Mouse (Mus musculus) midbrain, embryonic 14.5 days (tissue): ENCODE results near the gene Cotl1. TPM values are rescaled to one million over a fixed set of nuclear protein-coding genes. Genes with fewer than 3 reads are reported as not detected.

Experiments
- ATAC-seq: fragments of 200-750 bp; cut with Nextera tagmentation; 2 replicates; pipeline ENCODE4 v1.8.0; 2017; ENCODE audit warnings: moderate number of reproducible peaks, moderate library complexity; ENCODE audit not compliant: low FRiP score, low TSS enrichment
- DNase-seq: peaks from one replicate; pipeline ENCODE4 v3.0.0-alpha.2; 2015
- H3K27ac ChIP-seq: fragments of 300-500 bp; sonication (generic); replicated peaks from 2 replicates; pipeline ENCODE4 v1.5.1; 2014; ENCODE audit warnings: mild to moderate bottlenecking, low read depth, low read length, moderate library complexity
- H3K27me3 ChIP-seq: fragments of 300-500 bp; sonication (generic); 2 replicates; pipeline ENCODE4 v1.6.1; 2014; ENCODE audit warnings: low read length, control low read depth, mixed read lengths; ENCODE audit not compliant: control insufficient read depth, insufficient read depth
- H3K36me3 ChIP-seq: fragments of 300-500 bp; sonication (generic); 2 replicates; pipeline ENCODE4 v1.6.1; 2014; ENCODE audit warnings: low read length, control low read depth; ENCODE audit not compliant: control insufficient read depth, insufficient read depth
- H3K4me1 ChIP-seq: fragments of 300-500 bp; sonication (generic); 2 replicates; pipeline ENCODE4 v1.6.1; 2014; ENCODE audit warnings: mild to moderate bottlenecking, antibody characterized with exemption, low read length, control low read depth; ENCODE audit not compliant: control insufficient read depth, insufficient read depth
- H3K4me2 ChIP-seq: fragments of 300-500 bp; sonication (generic); 2 replicates; pipeline ENCODE4 v1.6.1; 2014; ENCODE audit warnings: mild to moderate bottlenecking, low read length, moderate library complexity
- H3K4me3 ChIP-seq: fragments of 300-500 bp; sonication (generic); replicated peaks from 2 replicates; pipeline ENCODE4 v1.5.1; 2014; ENCODE audit warnings: low read depth, low read length
- H3K9ac ChIP-seq: fragments of 300-500 bp; sonication (generic); replicated peaks from 2 replicates; pipeline ENCODE4 v1.6.1; 2014; ENCODE audit warnings: mild to moderate bottlenecking, low read length, moderate library complexity
- H3K9me3 ChIP-seq: fragments of 300-500 bp; sonication (generic); 2 replicates; pipeline ENCODE4 v1.6.1; 2016; ENCODE audit warnings: low read length, control low read depth, mixed read lengths; ENCODE audit not compliant: control insufficient read depth
- WGBS: fragments of 180-500 bp; shearing (Covaris S2); extraction: QIAGEN DNeasy Blood & Tissue Kit; methylation state at CpG from one replicate; pipeline ENCODE4 v1.1.7; 2014; 5-methylcytosine and 5-hydroxymethylcytosine counted together
- polyA plus RNA-seq: library from polyadenylated mRNA; unstranded; fragments of >200 nt; fragmentation: Nextera tagmentation; extraction: Ambion mirVana; gene quantifications from 2 replicates; pipeline ENCODE4 v1.2.1, GENCODE M21; 2014

Gene Cotl1
- polyA plus RNA-seq, 1 experiment from 2014 or later, result 291 TPM

GRCm38 (mm10) chr8:119862749-119863148, 22.4 kb upstream of the Cotl1 start:
- no peak overlapping the region for H3K27ac ChIP-seq
- no peak for ATAC-seq
- peak overlapping the region; percentile 76 for H3K9ac ChIP-seq
- peak overlapping the region; percentile 71 for H3K4me3 ChIP-seq
- 11% methylated on average over 6 of the region's 6 CpGs for WGBS
- H3K4me1 ChIP-seq, result 0 out of 2 replicates have a peak, but pooled peaks cover 10% of the 10 kb centered on the region
- DNase-seq, result peak; percentile 51
- H3K36me3 ChIP-seq, result no peaks in the 10 kb centered on the region
- H3K9me3 ChIP-seq, result no peaks in the 10 kb centered on the region
- H3K4me2 ChIP-seq, result peak overlapping the region; percentile 80
- H3K27me3 ChIP-seq, result peaks cover 5% of the 10 kb centered on the region; the same call in 1 of the 2 replicates

- 1% methylated on average over 19 of the region's 19 CpGs for WGBS
- DNase-seq, result no peak
- Histone ChIP-seq H3K4me2 (peak overlapping the region; percentile 80), H3K4me1 (0 out of 2 replicates have a peak, but pooled peaks cover 10% of the 10 kb centered on the region), H3K4me3 (peak overlapping the region; percentile 71), H3K9ac (peak overlapping the region; percentile 76), H3K36me3 (no peaks in the 10 kb centered on the region), H3K9me3 (no peaks in the 10 kb centered on the region), H3K27ac (peak overlapping the region; percentile 55; the same call in 1 of the 2 replicates), H3K27me3 (peaks cover 5% of the 10 kb centered on the region; the same call in 1 of the 2 replicates)
- ATAC-seq, result peak; percentile 71
These were observed 22.0 kb upstream of the Cotl1 start for GRCm38 (mm10) chr8:119862390-119862734.

- WGBS, result under 1% methylated on average over 35 of the region's 35 CpGs
- Histone ChIP-seq H3K27me3 (peaks cover 5% of the 10 kb centered on the region; the same call in 1 of the 2 replicates), H3K9me3 (no peaks in the 10 kb centered on the region), H3K4me1 (0 out of 2 replicates have a peak, but pooled peaks cover 10% of the 10 kb centered on the region), H3K4me2 (peak within 1 kb of the TSS; percentile 80), H3K9ac (peak within 1 kb of the TSS; percentile 76), H3K36me3 (no peaks in the 10 kb centered on the region), H3K4me3 (peak within 1 kb of the TSS; percentile 71), H3K27ac (peak within 1 kb of the TSS; percentile 55; the same call in 1 of the 2 replicates)
- ATAC-seq, result peak; percentile 96
- DNase-seq, result peak; percentile 95
These were observed 21.5 kb upstream of the Cotl1 start, which contains the start of gene Klhl36 for GRCm38 (mm10) chr8:119861706-119862389. Gene Klhl36 (plus strand): TSS chr8:119862266.

- WGBS, result 81% methylated on average over 6 of the region's 6 CpGs
- Histone ChIP-seq H3K4me3 (no peak overlapping the region), H3K4me1 (0 out of 2 replicates have a peak, but pooled peaks cover 4% of the 10 kb centered on the region), H3K4me2 (no peak overlapping the region), H3K27me3 (no peaks in the 10 kb centered on the region), H3K27ac (no peak overlapping the region), H3K36me3 (no peaks in the 10 kb centered on the region), H3K9ac (no peak overlapping the region), H3K9me3 (no peaks in the 10 kb centered on the region)
- no peak for ATAC-seq
- DNase-seq, result no peak
These were observed 17.4 kb upstream of the Cotl1 start for GRCm38 (mm10) chr8:119857767-119858166.

GRCm38 (mm10) chr8:119855656-119856055, 15.3 kb upstream of the Cotl1 start:
- Histone ChIP-seq H3K27ac (no peak overlapping the region), H3K4me1 (no peaks in the 10 kb centered on the region), H3K27me3 (no peaks in the 10 kb centered on the region), H3K4me2 (no peak overlapping the region), H3K4me3 (no peak overlapping the region), H3K9ac (no peak overlapping the region), H3K36me3 (no peaks in the 10 kb centered on the region), H3K9me3 (no peaks in the 10 kb centered on the region)
- WGBS, result 81% methylated on average over 5 of the region's 5 CpGs
- ATAC-seq, result no peak
- no peak for DNase-seq

GRCm38 (mm10) chr8:119854035-119854434, 13.7 kb upstream of the Cotl1 start:
- H3K27me3 ChIP-seq, result no peaks in the 10 kb centered on the region
- H3K4me2 ChIP-seq, result no peak overlapping the region
- no peaks in the 10 kb centered on the region for H3K9me3 ChIP-seq
- DNase-seq, result no peak
- WGBS, result 33% methylated on average over 5 of the region's 5 CpGs
- no peak overlapping the region for H3K27ac ChIP-seq
- H3K9ac ChIP-seq, result no peak overlapping the region
- H3K4me1 ChIP-seq, result no peaks in the 10 kb centered on the region
- no peaks in the 10 kb centered on the region for H3K36me3 ChIP-seq
- no peak overlapping the region for H3K4me3 ChIP-seq
- no peak for ATAC-seq

- Histone ChIP-seq H3K9me3 (no peaks in the 10 kb centered on the region), H3K4me1 (no peaks in the 10 kb centered on the region), H3K27me3 (no peaks in the 10 kb centered on the region), H3K9ac (no peak overlapping the region), H3K4me3 (no peak overlapping the region), H3K27ac (no peak overlapping the region), H3K36me3 (no peaks in the 10 kb centered on the region), H3K4me2 (no peak overlapping the region)
- no peak for ATAC-seq
- 61% methylated on average over 8 of the region's 8 CpGs for WGBS
- DNase-seq, result no peak
These were observed 13.2 kb upstream of the Cotl1 start for GRCm38 (mm10) chr8:119853521-119853920.

GRCm38 (mm10) chr8:119847232-119847922, 7.0 kb upstream of the Cotl1 start:
- Histone ChIP-seq H3K36me3 (no peaks in the 10 kb centered on the region), H3K9me3 (no peaks in the 10 kb centered on the region), H3K27ac (no peak overlapping the region), H3K9ac (no peak overlapping the region), H3K4me2 (no peak overlapping the region), H3K27me3 (no peaks in the 10 kb centered on the region), H3K4me3 (no peak overlapping the region), H3K4me1 (no peaks in the 10 kb centered on the region)
- WGBS, result 89% methylated on average over 16 of the region's 16 CpGs
- DNase-seq, result no peak
- ATAC-seq, result no peak
